Mouse (Mus musculus) urinary bladder, adult 18-20 months (tissue): ENCODE results near the gene Cldn6.
A peak's percentile ranks its signal among the peaks of the same experiment; 100 is the strongest.

Experiments
- DNase-seq, 2 experiments: peaks; one replicate each; pipeline ENCODE4 v3.0.0; 2022; ENCODE audit warnings: low spot score in 2 of 2, mixed read lengths in 2 of 2

Cldn6 gene

DNA sequence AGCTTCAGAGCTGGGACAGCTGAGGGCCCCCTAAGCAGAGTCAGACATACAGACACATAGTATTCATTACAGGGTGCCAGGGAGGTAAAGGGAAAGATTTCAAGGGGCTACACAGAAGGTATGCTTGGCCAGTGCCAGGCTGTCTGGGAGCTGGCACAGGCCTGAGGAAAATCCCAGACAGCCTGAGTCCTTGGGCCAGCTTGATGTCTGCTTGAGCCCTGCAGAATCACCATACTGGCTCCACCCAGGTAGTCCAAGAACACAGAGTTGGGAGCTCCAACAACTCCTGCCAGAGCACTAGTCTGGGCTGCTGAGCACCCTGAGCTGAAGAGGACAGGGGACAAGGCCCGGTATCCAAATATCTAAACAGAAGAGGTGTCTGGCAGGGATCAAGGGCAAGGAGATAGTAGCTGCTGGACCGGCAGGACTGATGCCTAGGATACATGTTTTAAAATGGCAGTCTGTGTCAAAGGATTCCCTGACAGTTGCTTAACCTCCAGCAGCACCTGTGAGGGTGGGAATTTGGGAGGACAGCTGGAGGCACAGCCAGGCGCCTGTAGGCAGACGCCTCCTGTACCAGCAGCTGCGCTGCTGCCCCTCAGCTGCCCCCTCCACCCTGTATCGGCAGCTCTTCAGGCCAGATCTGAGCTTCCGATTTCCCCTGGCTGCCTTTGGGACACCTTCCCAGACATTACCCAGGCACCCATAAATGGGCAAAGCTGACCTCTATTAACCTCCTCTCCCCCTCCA is 43.5 kb downstream of the Cldn6 start, which contains the start of gene 1520401A03Rik:
Gene 1520401A03Rik, minus strand, starts transcription at position 408 of the 750 bp plus-strand sequence.
- DNase-seq, result no peak

DNA sequence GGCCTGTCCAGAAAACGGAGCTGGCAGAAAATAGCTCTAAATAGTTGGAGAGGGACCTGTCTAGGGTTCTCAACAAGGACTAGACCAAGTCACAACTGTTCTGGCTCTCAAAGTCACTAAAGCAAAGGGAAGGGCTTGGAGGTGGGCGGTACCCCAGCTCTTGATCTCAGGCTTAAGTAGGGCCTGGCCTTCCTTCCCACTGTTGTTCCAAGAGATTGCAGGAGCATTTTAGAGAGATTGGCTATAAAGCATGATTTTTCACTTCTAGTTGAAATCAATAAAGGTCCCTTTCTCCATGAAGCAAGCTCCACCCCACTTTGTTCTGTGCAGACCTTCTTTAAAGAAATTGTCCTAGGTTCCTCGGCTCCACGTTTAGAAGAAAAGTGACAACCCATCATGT is 46.4 kb downstream of the Cldn6 start:
- no peak for DNase-seq

DNA sequence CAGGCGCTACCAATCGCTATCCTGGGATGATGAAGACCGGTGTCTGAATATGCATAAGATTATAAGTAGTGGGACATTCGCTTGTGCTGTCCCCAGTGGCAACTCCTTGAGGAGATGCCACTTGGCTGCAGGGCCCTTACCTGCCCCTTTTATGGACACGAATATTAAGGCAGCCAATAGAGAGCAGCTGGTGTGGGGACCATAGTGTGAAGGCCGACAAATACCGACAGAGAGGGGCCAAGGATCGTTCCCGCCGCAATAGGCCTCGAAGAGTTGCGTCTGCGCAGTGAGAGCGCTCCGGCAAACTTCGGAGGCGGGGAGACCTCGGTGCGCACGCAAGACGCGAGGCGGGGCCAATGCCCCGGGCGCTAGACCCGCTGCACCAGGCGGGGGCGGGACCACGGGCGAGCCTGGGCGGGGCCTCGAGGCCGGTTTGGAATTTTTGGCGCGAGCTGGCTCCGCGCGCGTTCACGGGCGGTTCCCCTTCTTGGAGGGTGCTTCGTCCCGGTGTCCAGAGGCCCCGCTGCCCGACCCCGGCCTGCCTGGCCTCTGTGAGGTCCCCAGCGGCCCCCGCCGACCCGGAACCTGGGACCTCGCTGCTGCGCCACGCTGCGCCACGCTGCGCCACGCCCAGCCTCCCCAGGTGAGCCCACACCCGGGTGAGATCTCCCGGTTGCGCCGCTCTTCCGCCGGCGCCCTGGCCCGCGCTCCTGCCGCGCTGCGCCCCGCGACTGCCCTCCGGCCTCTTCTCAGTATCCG is 47.1 kb downstream of the Cldn6 start, which contains the start of gene Pkmyt1:
Gene Pkmyt1, plus strand, starts transcription at position 338 of the 759 bp plus-strand sequence.
- DNase-seq, result peak; percentile 90 to 95

DNA sequence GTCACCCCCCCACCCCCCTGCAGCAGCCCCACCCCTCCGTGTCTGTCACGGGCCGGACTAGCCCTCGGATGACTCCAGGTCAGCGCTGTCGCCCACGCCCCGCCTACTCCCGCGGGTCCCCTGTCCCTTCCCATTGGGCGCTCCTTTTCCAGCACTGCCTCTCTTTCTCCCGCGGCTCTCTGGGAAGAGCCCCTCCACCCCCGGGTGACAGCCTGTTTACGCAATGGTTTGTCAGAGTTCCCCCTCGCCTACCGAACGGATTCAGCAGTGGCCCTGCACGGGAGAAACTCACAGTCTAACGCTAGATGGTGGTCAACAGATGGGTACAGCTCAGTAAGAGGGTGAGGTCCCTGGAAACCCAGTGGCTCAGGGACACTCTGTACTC is 47.7 kb downstream of the Cldn6 start:
- peak; percentile 51 to 59 for DNase-seq

GRCm38 (mm10) chr17:23730441-23730840 is 51.4 kb downstream of the Cldn6 start:
- DNase-seq, result no peak
